Mouse (Mus musculus): Measurements from ENCODE around the gene Slc25a22.
A peak's percentile ranks its signal among the peaks of the same experiment; 100 is the strongest.

GRCm38 (mm10) chr7:141484186-141485120, 46.8 kb upstream of the Slc25a22 start:
- TF ChIP-seq CTCF (IDR thresholded peaks at IDR 0.05; ENCODE audit: borderline replicate concordance, insufficient read depth, low read depth, low read length) (no peak), POLR2A (IDR thresholded peaks at IDR 0.05; ENCODE audit: borderline replicate concordance, insufficient read depth, low read length) (peak; percentile 33; the same call in 1 of the 2 replicates)

Measured in cerebellum, adult 2 months (tissue).